Mouse (Mus musculus): Measurements from ENCODE around the gene Hps5. TPM values are rescaled to one million over a fixed set of nuclear protein-coding genes. Genes with fewer than 3 reads are reported as not detected.

The Hps5 gene
- polyA plus RNA-seq, 1 experiment from 2014 or later: 15.9 TPM

- Histone ChIP-seq H3K4me1 (replicated peaks) (no peaks in the 10 kb centered on the region), H3K9ac (replicated peaks) (no peak overlapping the region), H3K9me3 (no peaks in the 10 kb centered on the region), H3K4me3 (replicated peaks) (no peak overlapping the region), H3K36me3 (no peaks in the 10 kb centered on the region), H3K27ac (no peak overlapping the region), H3K27me3 (0 out of 2 replicates have a peak, but pooled peaks cover 3% of the 10 kb centered on the region), H3K4me2 (replicated peaks) (no peak overlapping the region)
- ATAC-seq: no peak
- 95% methylated on average over 6 of the region's 6 CpGs for WGBS
Measured at GRCm38 (mm10) chr7:46723354-46723753, 72.5 kb downstream of the Hps5 start.

- Histone ChIP-seq H3K4me1 (replicated peaks) (no peaks in the 10 kb centered on the region), H3K4me3 (replicated peaks) (no peak overlapping the region), H3K9me3 (no peaks in the 10 kb centered on the region), H3K9ac (replicated peaks) (no peak overlapping the region), H3K4me2 (replicated peaks) (no peak overlapping the region), H3K27me3 (peaks cover 3% of the 10 kb centered on the region; the same call in 1 of the 2 replicates), H3K27ac (no peak overlapping the region), H3K36me3 (no peaks in the 10 kb centered on the region)
- 71% methylated on average over 9 of the region's 9 CpGs for WGBS
- ATAC-seq: no peak
Measured at GRCm38 (mm10) chr7:46720460-46720859, 75.4 kb downstream of the Hps5 start.

- H3K4me3 ChIP-seq (replicated peaks): no peak overlapping the region
- WGBS: 87% methylated on average over 7 of the region's 7 CpGs
- H3K36me3 ChIP-seq: no peaks in the 10 kb centered on the region
- H3K9ac ChIP-seq (replicated peaks): no peak overlapping the region
- no peaks in the 10 kb centered on the region for H3K4me1 ChIP-seq (replicated peaks)
- ATAC-seq: no peak
- H3K27me3 ChIP-seq: peaks cover 3% of the 10 kb centered on the region; the same call in 1 of the 2 replicates
- H3K9me3 ChIP-seq: no peaks in the 10 kb centered on the region
- H3K27ac ChIP-seq: no peak overlapping the region
- no peak overlapping the region for H3K4me2 ChIP-seq (replicated peaks)
Measured at GRCm38 (mm10) chr7:46719526-46719925, 76.3 kb downstream of the Hps5 start.

- Histone ChIP-seq H3K27ac (no peak overlapping the region), H3K4me2 (replicated peaks) (no peak overlapping the region), H3K36me3 (no peaks in the 10 kb centered on the region), H3K9me3 (no peaks in the 10 kb centered on the region), H3K4me1 (replicated peaks) (no peaks in the 10 kb centered on the region), H3K9ac (replicated peaks) (no peak overlapping the region), H3K4me3 (replicated peaks) (no peak overlapping the region), H3K27me3 (peaks cover 3% of the 10 kb centered on the region; the same call in 1 of the 2 replicates)
- 87% methylated on average over 7 of the region's 7 CpGs for WGBS
- no peak for ATAC-seq
Measured at GRCm38 (mm10) chr7:46718591-46719270, 77.1 kb downstream of the Hps5 start.

GRCm38 (mm10) chr7:46716897-46717296 is 79.0 kb downstream of the Hps5 start:
- no peak for ATAC-seq
- Histone ChIP-seq H3K4me3 (replicated peaks) (no peak overlapping the region), H3K4me1 (replicated peaks) (no peaks in the 10 kb centered on the region), H3K9me3 (no peaks in the 10 kb centered on the region), H3K4me2 (replicated peaks) (no peak overlapping the region), H3K36me3 (no peaks in the 10 kb centered on the region), H3K27ac (no peak overlapping the region), H3K9ac (replicated peaks) (no peak overlapping the region), H3K27me3 (peaks cover 3% of the 10 kb centered on the region; the same call in 1 of the 2 replicates)
- 77% methylated on average over 5 of the region's 5 CpGs for WGBS

GRCm38 (mm10) chr7:46715600-46715999 is 80.3 kb downstream of the Hps5 start, which contains the start of gene Saa3:
TSS of gene Saa3 (minus strand) at chr7:46715700.
- no peak for ATAC-seq
- Histone ChIP-seq H3K4me1 (replicated peaks) (no peaks in the 10 kb centered on the region), H3K4me3 (replicated peaks) (no peak within 1 kb of the TSS), H3K27ac (no peak within 1 kb of the TSS), H3K36me3 (no peaks in the 10 kb centered on the region), H3K27me3 (peaks cover 3% of the 10 kb centered on the region; the same call in 1 of the 2 replicates), H3K4me2 (replicated peaks) (no peak within 1 kb of the TSS), H3K9ac (replicated peaks) (no peak within 1 kb of the TSS), H3K9me3 (no peaks in the 10 kb centered on the region)
- 92% methylated on average over 5 of the region's 5 CpGs for WGBS

GRCm38 (mm10) chr7:46714518-46714917 is 81.3 kb downstream of the Hps5 start:
- no peak overlapping the region for H3K9ac ChIP-seq (replicated peaks)
- no peak overlapping the region for H3K27ac ChIP-seq
- no peak overlapping the region for H3K4me2 ChIP-seq (replicated peaks)
- peaks cover 4% of the 10 kb centered on the region for H3K4me1 ChIP-seq (replicated peaks)
- WGBS: 34% methylated on average over 6 of the region's 6 CpGs
- H3K27me3 ChIP-seq: peaks cover 2% of the 10 kb centered on the region; the same call in 1 of the 2 replicates
- no peak overlapping the region for H3K4me3 ChIP-seq (replicated peaks)
- H3K9me3 ChIP-seq: no peaks in the 10 kb centered on the region
- no peak for ATAC-seq
- H3K36me3 ChIP-seq: no peaks in the 10 kb centered on the region

GRCm38 (mm10) chr7:46712250-46712649 is 83.6 kb downstream of the Hps5 start:
- Histone ChIP-seq H3K36me3 (peaks cover 10% of the 10 kb centered on the region; the same call in 1 of the 2 replicates), H3K9me3 (no peaks in the 10 kb centered on the region), H3K4me3 (replicated peaks) (no peak overlapping the region), H3K27ac (no peak overlapping the region), H3K27me3 (no peaks in the 10 kb centered on the region; the same call in 1 of the 2 replicates), H3K4me1 (replicated peaks) (peaks cover 10% of the 10 kb centered on the region), H3K9ac (replicated peaks) (no peak overlapping the region), H3K4me2 (replicated peaks) (no peak overlapping the region)
- WGBS: 82% methylated on average over 6 of the region's 6 CpGs
- no peak for ATAC-seq

Other genes starting within 250 kb of the Hps5 start
- 28.9 and 30.0 TPM in 2 replicates for gene Sergef, start 156.3 kb downstream of the Hps5 start, polyA plus RNA-seq (2015; fragmentation: Nextera tagmentation; extraction: Ambion mirVana)
- 0.12 and 0.41 TPM in 2 replicates for gene Tph1, start 123.5 kb downstream of the Hps5 start, polyA plus RNA-seq (2015; fragmentation: Nextera tagmentation; extraction: Ambion mirVana)
- gene Saal1, start 85.4 kb downstream of the Hps5 start, polyA plus RNA-seq (2015; fragmentation: Nextera tagmentation; extraction: Ambion mirVana): 19.0 and 19.6 TPM in 2 replicates
- 0.17 TPM in 1 of 2 replicates, not detected in the other for gene Saa3, start 80.4 kb downstream of the Hps5 start, polyA plus RNA-seq (2015; fragmentation: Nextera tagmentation; extraction: Ambion mirVana)
- gene Saa4, start 63.5 kb downstream of the Hps5 start, polyA plus RNA-seq (2015; fragmentation: Nextera tagmentation; extraction: Ambion mirVana): not detected in 2 replicates
- not detected in 2 replicates for gene Saa1, start 53.1 kb downstream of the Hps5 start, polyA plus RNA-seq (2015; fragmentation: Nextera tagmentation; extraction: Ambion mirVana)
- not detected in 2 replicates for gene Saa2, start 44.3 kb downstream of the Hps5 start, polyA plus RNA-seq (2015; fragmentation: Nextera tagmentation; extraction: Ambion mirVana)
- 44.6 and 48.4 TPM in 2 replicates for gene Gtf2h1, start within 50 bp of the Hps5 start, polyA plus RNA-seq (2015; fragmentation: Nextera tagmentation; extraction: Ambion mirVana)
- gene Ldha, start 45.4 kb upstream of the Hps5 start, polyA plus RNA-seq (2015; fragmentation: Nextera tagmentation; extraction: Ambion mirVana): 501 and 553 TPM in 2 replicates
- gene Ldhc, start 65.1 kb upstream of the Hps5 start, polyA plus RNA-seq (2015; fragmentation: Nextera tagmentation; extraction: Ambion mirVana): 0.22 TPM in 1 of 2 replicates, not detected in the other
- 419 and 434 TPM in 2 replicates for gene Tsg101, start 123.9 kb upstream of the Hps5 start, polyA plus RNA-seq (2015; fragmentation: Nextera tagmentation; extraction: Ambion mirVana)
- 7.4 and 7.5 TPM in 2 replicates for gene Uevld, start 162.5 kb upstream of the Hps5 start, polyA plus RNA-seq (2015; fragmentation: Nextera tagmentation; extraction: Ambion mirVana)
- not detected in 2 replicates for gene Gm9999, start 187.5 kb upstream of the Hps5 start, polyA plus RNA-seq (2015; fragmentation: Nextera tagmentation; extraction: Ambion mirVana)
- 9.5 and 9.6 TPM in 2 replicates for gene Spty2d1, start 212.3 kb upstream of the Hps5 start, polyA plus RNA-seq (2015; fragmentation: Nextera tagmentation; extraction: Ambion mirVana)